Mouse (Mus musculus) ovary, adult 18-20 months (tissue): ENCODE results near the gene Urm1.
A peak's percentile ranks its signal among the peaks of the same experiment; 100 is the strongest.
"Not testable (repeated sequence)": the region's sequence is repeated elsewhere in the genome, so short reads cannot be mapped to it uniquely, and the experiment has no call there.

Source experiments
- DNase-seq: peaks from one replicate; pipeline ENCODE4 v3.0.0; 2022; ENCODE audit warnings: low spot score, mixed read lengths

Urm1 gene

DNA sequence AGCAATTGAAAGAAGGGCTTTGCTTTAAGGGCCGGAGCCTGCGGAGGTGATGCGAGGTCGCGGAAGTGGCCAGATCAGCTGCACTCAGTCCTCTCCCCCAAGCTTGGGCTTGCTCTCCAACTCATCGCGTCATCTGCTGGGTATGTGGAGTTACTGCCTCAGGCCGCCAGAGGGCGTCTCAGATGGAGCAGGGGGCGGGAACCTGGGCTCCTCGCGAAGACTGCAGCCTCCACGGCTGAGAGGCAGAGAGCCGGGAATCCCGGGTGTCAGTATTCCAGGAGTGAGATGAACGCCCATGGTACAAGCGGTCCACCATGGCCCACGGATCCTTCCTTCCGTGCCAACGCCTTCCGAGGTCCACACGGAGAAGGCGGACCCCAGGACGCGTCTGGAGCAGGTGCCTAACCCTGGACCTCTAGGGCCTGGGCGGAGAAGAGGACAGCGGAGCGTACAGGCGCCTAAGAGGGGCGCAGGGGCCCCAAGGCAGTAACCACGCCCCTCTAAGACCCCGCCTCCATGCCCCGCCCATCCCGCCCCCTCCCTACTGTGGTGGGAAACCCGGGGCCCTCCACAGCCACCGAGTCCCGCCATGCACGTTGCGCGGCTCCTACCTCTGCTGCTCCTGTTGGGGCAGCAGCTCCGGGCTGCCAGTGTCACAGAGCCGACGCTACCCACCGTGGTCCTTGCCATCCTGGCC is 49.2 kb downstream of the Urm1 start, which contains the start of gene Cercam:
Gene Cercam, plus strand, starts transcription at position 216 of the 697 bp plus-strand sequence.
- DNase-seq = peak; percentile 75

DNA sequence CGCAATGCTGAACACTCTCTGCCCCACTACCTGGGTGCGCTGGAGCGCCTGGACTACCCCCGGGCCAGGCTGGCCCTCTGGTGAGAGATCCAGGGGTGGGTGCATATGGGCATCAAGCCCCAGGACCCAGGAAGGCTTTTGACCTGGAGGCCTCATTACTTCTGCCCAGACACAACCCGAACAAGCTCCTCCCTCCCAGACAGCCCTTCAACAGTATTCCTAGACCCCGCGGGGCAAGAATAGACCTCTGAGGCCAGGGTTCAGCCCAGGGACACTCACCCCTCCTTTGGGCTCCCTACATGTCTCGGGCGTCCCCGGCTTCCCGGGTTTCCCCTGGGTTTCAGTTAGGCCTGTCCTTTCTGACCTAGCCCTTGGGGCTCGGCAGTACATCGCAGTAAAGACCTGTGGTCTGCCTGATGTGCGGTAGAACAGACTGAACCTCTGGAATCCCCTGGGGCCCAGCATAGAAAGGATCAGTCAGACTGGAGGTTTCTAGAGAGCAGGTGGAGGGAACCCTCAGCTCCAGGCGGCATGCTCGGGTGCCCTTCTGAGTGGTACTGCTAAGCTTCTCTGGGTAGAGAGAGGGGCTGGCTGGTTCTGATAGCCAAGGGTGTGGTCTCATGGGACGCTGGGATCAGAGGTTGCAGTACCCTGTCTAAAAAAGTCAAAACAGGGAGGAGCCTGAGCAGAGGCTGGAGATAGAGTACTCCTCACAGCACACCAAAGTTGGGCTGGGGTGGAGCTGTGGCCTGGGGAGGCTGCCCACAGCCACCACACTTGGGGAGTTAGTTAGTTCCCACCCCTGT is 50.0 kb downstream of the Urm1 start:
- DNase-seq = no peak

DNA sequence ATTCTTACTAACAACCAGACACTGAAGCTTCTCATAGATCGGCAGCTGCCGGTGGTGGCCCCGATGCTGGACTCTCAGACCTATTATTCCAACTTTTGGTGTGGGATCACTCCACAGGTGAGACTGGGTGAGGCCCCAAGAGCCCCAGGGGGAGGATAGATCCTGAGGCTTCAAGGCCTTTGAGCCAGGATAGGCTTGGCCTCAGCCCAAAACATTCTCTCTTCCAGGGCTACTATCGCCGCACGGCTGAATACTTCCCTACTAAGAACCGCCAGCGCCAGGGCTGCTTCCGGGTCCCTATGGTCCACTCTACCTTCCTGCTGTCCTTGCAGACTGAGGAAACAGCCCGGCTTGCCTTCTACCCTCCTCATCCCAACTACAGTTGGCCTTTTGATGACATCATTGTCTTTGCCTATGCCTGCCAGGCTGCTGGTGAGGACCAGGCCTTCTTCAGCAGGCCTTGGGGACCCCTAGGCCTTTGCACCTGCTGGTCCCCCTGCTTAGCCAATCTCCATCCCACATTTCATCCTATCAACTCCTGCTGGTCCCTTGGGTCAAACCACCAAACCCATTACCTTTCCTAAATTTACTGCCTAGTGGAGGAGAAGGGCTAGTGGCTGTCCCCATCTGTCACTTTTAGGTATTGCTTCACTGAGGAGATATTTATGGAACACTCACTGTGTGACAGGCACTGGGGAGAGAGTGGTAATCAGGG is 52.9 kb downstream of the Urm1 start:
- no peak for DNase-seq

DNA sequence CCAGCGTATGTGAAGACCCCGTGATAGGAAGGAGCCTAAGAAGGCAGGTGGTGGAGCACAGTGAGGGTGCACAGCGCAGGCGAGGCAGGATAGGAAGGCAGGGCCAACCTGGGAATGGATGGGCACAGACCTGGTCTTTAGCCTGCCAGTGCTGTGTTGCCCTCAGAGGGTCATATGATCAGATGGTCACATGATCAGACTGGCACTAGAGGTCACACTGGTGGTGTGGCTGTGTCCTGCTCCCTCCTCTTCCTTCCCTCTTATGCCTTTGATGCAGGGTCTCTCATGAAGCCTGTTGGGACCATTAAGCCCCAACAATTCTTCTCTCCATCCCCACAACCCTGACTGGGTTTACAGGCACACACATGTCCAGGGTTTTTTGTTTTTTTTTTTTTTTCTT is 53.9 kb downstream of the Urm1 start:
- DNase-seq = no peak

DNA sequence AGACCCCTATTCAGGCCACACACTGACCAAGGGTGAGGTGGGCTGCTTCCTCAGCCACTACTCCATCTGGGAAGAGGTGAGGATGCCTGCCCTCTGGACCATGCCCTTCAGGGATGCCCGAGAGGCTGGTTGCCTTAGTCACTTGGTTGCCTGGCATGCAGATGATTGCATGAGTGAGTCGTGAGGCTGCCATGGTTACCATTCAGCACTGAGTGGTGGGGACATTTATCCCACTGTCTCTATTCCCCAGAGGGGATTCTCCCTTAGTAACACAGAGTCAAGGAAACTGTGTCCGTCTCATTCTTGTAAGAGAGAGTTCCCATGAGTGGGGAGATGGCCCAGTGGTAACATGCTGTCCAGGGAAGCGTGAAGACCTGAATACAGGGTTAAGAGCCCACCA is 58.2 kb downstream of the Urm1 start:
- no peak for DNase-seq

DNA sequence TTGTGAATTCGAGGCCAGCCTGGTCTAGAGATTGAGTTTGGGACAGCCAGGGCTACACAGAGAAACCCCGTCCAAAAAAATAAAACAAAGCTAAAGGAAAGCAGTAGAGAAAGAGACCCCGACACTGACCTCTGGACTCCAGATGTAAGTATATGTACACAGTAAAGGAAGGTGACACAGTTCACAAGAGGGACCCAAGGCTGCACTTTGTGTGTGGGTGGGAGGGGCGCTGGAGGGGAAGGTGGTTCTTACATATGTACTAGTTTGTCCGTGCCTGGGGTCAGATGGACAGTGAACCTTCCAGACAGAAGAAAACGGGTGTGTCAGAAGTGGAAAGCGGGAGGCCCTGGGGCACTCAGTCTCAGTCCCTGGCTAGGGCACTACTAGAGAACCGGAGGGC is 59.3 kb downstream of the Urm1 start:
- DNase-seq = no peak

DNA sequence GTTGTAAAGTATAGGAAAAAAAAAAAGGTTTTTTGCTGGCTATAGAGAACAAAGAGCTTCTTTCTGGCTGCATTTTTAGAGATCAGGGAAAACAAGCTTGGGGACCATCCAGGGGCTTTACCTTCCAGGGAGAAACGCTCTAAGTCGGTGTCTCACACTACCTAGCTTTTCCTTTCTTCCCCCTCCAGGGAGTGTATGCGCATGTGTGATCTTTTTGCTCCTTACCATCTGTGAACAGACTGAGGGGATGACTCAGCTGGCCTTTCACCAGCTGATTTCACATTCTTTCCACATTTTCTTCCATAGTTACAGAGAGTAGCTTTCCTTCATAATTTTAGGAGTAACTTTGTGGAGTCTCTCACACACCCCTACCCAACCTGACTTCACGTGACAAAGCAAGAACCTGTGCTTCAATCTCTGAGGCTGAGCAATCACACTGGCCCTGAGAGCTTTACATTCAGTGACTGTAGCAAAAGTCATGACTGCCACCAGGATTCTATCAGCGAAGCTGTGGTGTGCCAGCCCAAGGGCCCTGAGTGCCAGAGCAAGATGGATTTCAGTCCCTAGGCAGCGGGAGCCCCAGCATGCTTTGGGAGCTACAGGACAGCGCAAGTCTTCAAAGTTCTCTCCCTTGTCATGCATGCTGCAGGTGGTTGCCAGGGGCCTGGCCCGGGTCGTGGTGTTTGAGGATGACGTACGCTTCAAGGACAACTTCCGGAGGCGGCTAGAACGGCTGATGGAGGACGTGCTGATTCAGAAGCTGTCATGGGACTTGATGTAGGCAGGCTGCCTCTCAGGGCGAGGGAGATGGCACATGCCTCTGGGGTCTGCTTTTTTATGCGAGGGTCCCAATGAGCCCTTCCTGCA is 60.3 kb downstream of the Urm1 start:
- peak; percentile 23 for DNase-seq

DNA sequence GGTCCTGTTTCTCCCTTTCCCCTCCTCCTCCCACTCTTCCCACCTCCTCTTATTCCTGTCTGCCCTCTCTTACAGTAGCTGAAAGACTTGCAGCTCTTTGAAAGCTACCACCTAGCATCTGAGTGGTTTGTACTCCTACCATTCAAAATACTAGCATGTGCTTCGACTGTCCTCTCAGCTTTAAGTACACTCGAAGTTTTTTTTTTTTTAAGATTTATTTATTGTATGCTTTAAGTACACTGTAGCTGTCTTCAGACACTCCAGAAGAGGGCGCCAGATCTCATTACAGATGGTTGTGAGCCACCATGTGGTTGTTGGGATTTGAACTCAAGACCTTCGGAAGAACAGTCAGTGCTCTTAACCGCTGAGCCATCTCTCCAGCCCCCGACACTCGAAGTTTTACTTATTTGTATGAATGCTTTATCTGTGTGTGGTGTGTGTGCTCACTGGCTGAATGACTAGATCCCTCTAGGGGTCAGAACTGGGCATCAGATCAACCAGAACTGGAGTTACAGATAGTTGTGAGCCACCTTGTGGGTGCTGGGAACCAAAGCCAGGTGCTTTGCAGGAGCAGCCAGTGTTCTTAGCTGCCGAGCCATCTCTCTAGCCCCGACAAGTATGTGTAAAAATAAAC is 66.9 kb downstream of the Urm1 start:
- DNase-seq = not testable (repeated sequence)

DNA sequence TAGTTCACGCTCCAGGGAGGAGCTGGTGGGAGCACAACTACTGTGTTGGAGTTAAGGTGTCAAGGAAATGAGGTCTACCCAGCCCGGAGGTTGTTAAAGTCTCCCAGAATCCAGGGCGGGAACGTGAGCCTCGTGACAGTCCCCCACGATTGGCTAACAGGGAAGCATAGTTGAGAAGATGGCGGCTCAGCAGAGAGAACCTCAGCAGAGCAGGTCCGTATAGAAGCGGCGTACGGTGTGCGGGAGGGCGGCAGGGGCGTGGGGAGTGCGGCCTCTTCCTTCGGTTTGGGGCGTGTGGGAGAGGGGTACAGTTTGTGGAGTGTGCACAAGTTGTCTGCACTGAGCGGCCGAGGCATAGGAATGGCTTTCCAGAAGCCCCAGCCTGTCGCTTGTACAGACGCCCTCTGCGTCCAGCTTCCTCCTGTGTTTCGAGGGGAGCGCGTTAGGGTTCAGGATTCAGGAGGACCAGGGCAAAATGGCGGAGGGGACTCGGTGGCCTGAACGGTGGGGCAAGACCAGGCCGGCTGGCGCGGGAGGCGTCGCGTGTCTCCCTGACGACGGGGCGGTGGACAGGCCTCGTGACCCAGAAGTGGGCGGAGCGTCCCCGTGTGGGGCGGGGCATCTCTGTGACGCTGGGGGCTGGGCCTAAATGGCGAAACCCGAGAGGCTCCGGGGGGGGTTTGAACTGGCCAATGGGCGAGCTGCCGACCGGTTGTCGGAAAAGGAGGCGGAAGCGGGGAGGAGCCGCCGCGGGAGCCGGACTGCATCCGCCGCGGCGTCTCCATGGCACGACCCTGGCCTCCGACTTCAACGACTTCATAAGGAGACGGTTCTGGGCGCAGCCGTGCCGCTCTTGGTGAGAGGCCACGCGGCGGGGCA is 69.4 kb downstream of the Urm1 start, which contains the start of gene Odf2:
Gene Odf2, plus strand, starts transcription at position 156 of the 879 bp plus-strand sequence.
- peak; percentile 99 for DNase-seq

DNA sequence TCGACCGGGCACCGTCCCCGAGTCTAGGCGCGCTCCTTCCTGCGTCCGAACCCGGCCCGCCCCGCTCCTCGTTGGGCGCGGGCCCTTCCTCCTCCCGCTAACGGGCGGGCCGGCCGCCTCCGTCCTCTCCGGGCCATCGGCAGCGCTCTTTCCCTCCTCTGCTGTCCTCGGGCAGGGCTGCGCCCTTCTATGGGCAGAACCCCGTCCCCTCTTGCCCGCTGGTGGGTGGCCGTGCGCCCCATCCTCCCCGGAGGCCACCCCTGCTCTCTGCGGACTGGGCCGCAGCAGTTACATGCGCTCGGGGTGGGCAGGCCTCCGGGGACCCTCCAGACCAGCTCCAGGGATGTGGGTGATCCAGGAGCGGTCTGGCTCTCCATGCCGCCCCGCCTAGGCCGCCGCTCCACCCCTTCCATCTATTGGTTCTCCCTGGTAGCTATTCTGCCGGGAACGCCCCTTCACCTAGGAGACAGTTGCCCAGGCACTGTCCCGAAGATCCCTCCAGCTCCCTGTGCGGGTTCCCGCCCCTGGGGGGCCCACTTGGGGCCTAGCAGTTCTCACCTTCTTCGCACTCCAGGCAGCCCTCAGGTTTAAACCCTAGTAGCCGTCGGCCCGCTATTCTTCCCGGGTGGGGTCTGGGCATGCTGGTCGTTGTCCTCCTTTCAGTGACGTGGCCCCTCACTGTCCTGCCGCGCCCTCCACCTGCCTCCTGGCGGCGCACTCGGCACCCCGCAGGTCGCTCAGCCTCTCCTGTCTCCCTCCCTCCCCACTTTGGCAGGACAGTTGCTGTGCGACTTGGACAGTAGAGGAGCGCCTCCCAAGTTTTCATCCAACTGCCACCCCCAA is 70.3 kb downstream of the Urm1 start:
- peak; percentile 85 for DNase-seq

DNA sequence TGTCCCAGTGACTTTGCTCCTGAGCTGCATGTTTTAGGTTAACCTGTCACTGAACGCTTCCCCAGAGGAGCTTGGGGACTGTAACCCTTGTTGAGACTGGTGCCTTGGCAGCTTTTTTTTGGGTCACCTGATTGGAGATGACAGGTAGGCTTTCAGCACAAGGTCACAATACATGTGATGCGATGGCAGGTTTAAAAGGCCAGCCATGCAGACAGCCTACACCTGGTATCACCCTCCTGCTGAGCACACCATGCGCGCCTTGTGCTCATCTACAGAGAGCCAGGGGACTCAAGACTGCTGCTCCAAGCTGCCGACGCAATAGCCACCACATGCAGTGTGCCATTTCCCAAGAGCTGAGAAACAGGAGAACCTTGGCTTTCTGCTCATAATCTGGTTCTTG is 71.9 kb downstream of the Urm1 start:
- DNase-seq = no peak
